Mouse (Mus musculus): Measurements from ENCODE around the gene Banp.

DNA sequence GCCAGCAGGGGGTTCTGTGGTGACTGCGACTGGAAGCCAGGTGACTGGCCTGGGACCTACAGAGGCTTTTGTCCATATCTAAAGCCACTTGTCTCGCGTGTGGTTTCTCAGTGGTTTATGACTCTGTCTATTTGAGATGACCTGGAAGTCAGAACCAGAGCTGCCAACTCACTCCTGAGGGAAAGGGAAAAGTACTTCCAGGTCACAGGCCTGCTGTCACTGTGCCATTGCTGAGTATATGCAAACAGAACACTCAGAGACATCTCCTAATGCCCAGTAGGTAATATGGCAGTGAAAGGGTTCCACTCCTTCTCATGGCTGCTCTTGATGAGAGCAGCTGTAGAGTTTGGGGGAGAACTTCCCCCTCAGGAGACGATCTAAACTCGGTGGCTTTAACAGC, 49.7 kb downstream of the Banp start:
- TF ChIP-seq CTCF (IDR thresholded peaks at IDR 0.05; ENCODE audit: low read depth, low read length) (no peak), POLR2AphosphoS5 (IDR thresholded peaks at IDR 0.05; ENCODE audit: insufficient replicate concordance, low read depth, low read length) (no peak)
